Mouse (Mus musculus): ENCODE measurements around the gene Rpl15. TPM values are rescaled to one million over a fixed set of nuclear protein-coding genes. Genes with fewer than 3 reads are reported as not detected.
A peak's percentile ranks its signal among the peaks of the same experiment; 100 is the strongest.

Gene Rpl15
- polyA plus RNA-seq (2021), result 273 TPM

- no peak for TF ChIP-seq CTCF (IDR thresholded peaks at IDR 0.05)
- H3K27me3 ChIP-seq, result no peaks in the 10 kb centered on the region
- ChIA-PET CTCF (interaction anchor here (0.9 to 1.1 kb wide), 3 partner anchors 10 to 60 kb away, joined by 3 to 6 read pairs (median 5); no protein-coding TSS in a partner anchor), POLR2A (interaction anchor here (1.0 kb wide), 1 partner anchor 12 kb away, joined by 3 read pairs; no protein-coding TSS in a partner anchor)
- DNase-seq (ENCODE audit: low read depth, low spot score) (peak; percentile 91), ATAC-seq (peak; percentile 97)
- in situ Hi-C loops (cut with MboI; ENCODE audit: low pct_unique_long_range_greater_than_20kb), result no loop called here
Observed at GRCm38 (mm10) chr14:18270529-18271441, at the start of gene Rpl15, which contains the start of gene Nkiras1. Gene Rpl15, minus strand, starts transcription at chr14:18271391. Gene Nkiras1, plus strand, starts transcription at chr14:18271136.

GRCm38 (mm10) chr14:18317457-18318411 is 46.5 kb upstream of the Rpl15 start:
- POLR2A ChIA-PET, result no interaction called here

GRCm38 (mm10) chr14:18304165-18304564 is 33.0 kb upstream of the Rpl15 start:
- TF ChIP-seq CTCF (IDR thresholded peaks at IDR 0.05), result no peak
- DNase-seq (ENCODE audit: low read depth, low spot score), result no peak
- POLR2A ChIA-PET, result no interaction called here

More at GRCm38 (mm10) chr14:18317457-18318411, 46.5 kb upstream of the Rpl15 start:
- no peaks in the 10 kb centered on the region for H3K27me3 ChIP-seq
- ATAC-seq (no peak), DNase-seq (ENCODE audit: low read depth, low spot score) (no peak)
- TF ChIP-seq CTCF (IDR thresholded peaks at IDR 0.05), result no peak
- CTCF ChIA-PET, result interaction anchor here (1.3 kb wide), 1 partner anchor 14 kb away, joined by 4 read pairs; no protein-coding TSS in a partner anchor
- in situ Hi-C loops (cut with MboI; ENCODE audit: low pct_unique_long_range_greater_than_20kb), result no loop called here

GRCm38 (mm10) chr14:18303262-18303661 is 32.1 kb upstream of the Rpl15 start:
- no peaks in the 10 kb centered on the region for H3K27me3 ChIP-seq
- in situ Hi-C loops (cut with MboI; ENCODE audit: low pct_unique_long_range_greater_than_20kb), result no loop called here
- no peak for TF ChIP-seq CTCF (IDR thresholded peaks at IDR 0.05)
- POLR2A ChIA-PET, result no interaction called here
- ATAC-seq (no peak), DNase-seq (ENCODE audit: low read depth, low spot score) (no peak)
- CTCF ChIA-PET, result interaction anchor here (0.8 to 1.6 kb wide), 2 partner anchors 14 to 29 kb away, joined by 3 to 4 read pairs; no protein-coding TSS in a partner anchor

More at GRCm38 (mm10) chr14:18304165-18304564, 33.0 kb upstream of the Rpl15 start:
- CTCF ChIA-PET, result interaction anchor here (0.8 to 1.6 kb wide), 2 partner anchors 13 to 30 kb away, joined by 3 to 4 read pairs; no protein-coding TSS in a partner anchor
- H3K27me3 ChIP-seq, result no peaks in the 10 kb centered on the region
- in situ Hi-C loops (cut with MboI; ENCODE audit: low pct_unique_long_range_greater_than_20kb), result no loop called here
- ATAC-seq, result peak; percentile 47

GRCm38 (mm10) chr14:18302750-18303149 is 31.6 kb upstream of the Rpl15 start:
- no peak for TF ChIP-seq CTCF (IDR thresholded peaks at IDR 0.05)
- POLR2A ChIA-PET, result no interaction called here
- CTCF ChIA-PET, result no interaction called here
- no peak for ATAC-seq
- no peaks in the 10 kb centered on the region for H3K27me3 ChIP-seq
- no peak for DNase-seq (ENCODE audit: low read depth, low spot score)
- in situ Hi-C loops (cut with MboI; ENCODE audit: low pct_unique_long_range_greater_than_20kb), result no loop called here

- TF ChIP-seq CTCF (IDR thresholded peaks at IDR 0.05), result no peak
- CTCF ChIA-PET, result interaction anchor here (0.9 to 1.9 kb wide), 4 partner anchors 9 to 134 kb away, joined by 3 to 4 read pairs (median 4); no protein-coding TSS in a partner anchor
- DNase-seq (ENCODE audit: low read depth, low spot score) (no peak), ATAC-seq (no peak)
- H3K27me3 ChIP-seq, result no peaks in the 10 kb centered on the region
- POLR2A ChIA-PET, result no interaction called here
- in situ Hi-C loops (cut with MboI; ENCODE audit: low pct_unique_long_range_greater_than_20kb), result no loop called here
Observed at GRCm38 (mm10) chr14:18301591-18301990, 30.4 kb upstream of the Rpl15 start.

- ChIA-PET CTCF (interaction anchor here (0.9 to 1.9 kb wide), 5 partner anchors 9 to 133 kb away, joined by 3 to 4 read pairs (median 4); no protein-coding TSS in a partner anchor), POLR2A (no interaction called here)
- peak; percentile 31 for TF ChIP-seq CTCF (IDR thresholded peaks at IDR 0.05)
- no peak for DNase-seq (ENCODE audit: low read depth, low spot score)
- in situ Hi-C loops (cut with MboI; ENCODE audit: low pct_unique_long_range_greater_than_20kb), result no loop called here
- no peak for ATAC-seq
- no peaks in the 10 kb centered on the region for H3K27me3 ChIP-seq
Observed at GRCm38 (mm10) chr14:18300676-18301075, 29.5 kb upstream of the Rpl15 start.

- POLR2A ChIA-PET, result no interaction called here
Observed at GRCm38 (mm10) chr14:18298874-18299273, 27.7 kb upstream of the Rpl15 start.

GRCm38 (mm10) chr14:18297441-18297840 is 26.2 kb upstream of the Rpl15 start:
- no peak for TF ChIP-seq CTCF (IDR thresholded peaks at IDR 0.05)
- H3K27me3 ChIP-seq, result no peaks in the 10 kb centered on the region
- ATAC-seq (no peak), DNase-seq (ENCODE audit: low read depth, low spot score) (no peak)
- ChIA-PET POLR2A (no interaction called here), CTCF (no interaction called here)
- in situ Hi-C loops (cut with MboI; ENCODE audit: low pct_unique_long_range_greater_than_20kb), result no loop called here

More at GRCm38 (mm10) chr14:18298874-18299273, 27.7 kb upstream of the Rpl15 start:
- ATAC-seq (no peak), DNase-seq (ENCODE audit: low read depth, low spot score) (no peak)
- no peak for TF ChIP-seq CTCF (IDR thresholded peaks at IDR 0.05)
- H3K27me3 ChIP-seq, result no peaks in the 10 kb centered on the region
- CTCF ChIA-PET, result interaction anchor here (1.0 kb wide), 1 partner anchor 15 kb away, joined by 3 read pairs; no protein-coding TSS in a partner anchor
- in situ Hi-C loops (cut with MboI; ENCODE audit: low pct_unique_long_range_greater_than_20kb), result no loop called here

- DNase-seq (ENCODE audit: low read depth, low spot score) (no peak), ATAC-seq (no peak)
- ChIA-PET POLR2A (no interaction called here), CTCF (interaction anchor here (1.0 to 2.4 kb wide), 5 partner anchors 8 to 15 kb away, joined by 4 to 9 read pairs (median 4); no protein-coding TSS in a partner anchor)
- no peak for TF ChIP-seq CTCF (IDR thresholded peaks at IDR 0.05)
- no peaks in the 10 kb centered on the region for H3K27me3 ChIP-seq
- in situ Hi-C loops (cut with MboI; ENCODE audit: low pct_unique_long_range_greater_than_20kb), result no loop called here
Observed at GRCm38 (mm10) chr14:18292578-18292977, 21.4 kb upstream of the Rpl15 start.

Measured in Patski (cell line).